Mouse (Mus musculus) bone marrow macrophage, adult 2 months (primary cell): ENCODE results near the gene Pde6g.

Experiments used
- CTCF ChIP-seq: IDR thresholded peaks from 2 replicates; pipeline ENCODE4 v1.5.1; 2012; ENCODE audit warnings: low read depth, mild to moderate bottlenecking, low read length, moderate library complexity
- POLR2A ChIP-seq: IDR thresholded peaks from 2 replicates; pipeline ENCODE4 v1.6.1; 2012; ENCODE audit warnings: mild to moderate bottlenecking, low read depth, low read length, borderline replicate concordance

GRCm38 (mm10) chr11:120500357-120500756, 47.1 kb upstream of the Pde6g start:
- TF ChIP-seq CTCF (no peak), POLR2A (no peak)
